Mouse (Mus musculus) cerebellum, postnatal 10 days (tissue): ENCODE results near the gene Fbxo40.
A peak's percentile ranks its signal among the peaks of the same experiment; 100 is the strongest.

Experiments
- DNase-seq, 2 experiments: peaks; one replicate each; pipeline ENCODE4 v3.0.0; 2021; ENCODE audit warnings: mixed read lengths in 2 of 2

Fbxo40 gene

GRCm38 (mm10) chr16:36946459-36947159, 43.7 kb downstream of the Fbxo40 start:
- DNase-seq = no peak

GRCm38 (mm10) chr16:36944895-36945424, 45.3 kb downstream of the Fbxo40 start:
- DNase-seq = peak; percentile 58 to 59

- DNase-seq = no peak
Measured at GRCm38 (mm10) chr16:36943591-36943990, 46.7 kb downstream of the Fbxo40 start.

- DNase-seq = no peak
Measured at GRCm38 (mm10) chr16:36941895-36942294, 48.4 kb downstream of the Fbxo40 start.

GRCm38 (mm10) chr16:36941137-36941727, 49.0 kb downstream of the Fbxo40 start:
- no peak for DNase-seq

GRCm38 (mm10) chr16:36935814-36936213, 54.5 kb downstream of the Fbxo40 start:
- DNase-seq = no peak

- DNase-seq = no peak
Measured at GRCm38 (mm10) chr16:36934841-36935620, 55.2 kb downstream of the Fbxo40 start, which contains the start of gene Hcls1. Gene Hcls1, plus strand, starts transcription at chr16:36934983.

- no peak for DNase-seq
Measured at GRCm38 (mm10) chr16:36934131-36934840, 56.0 kb downstream of the Fbxo40 start.

- no peak for DNase-seq
Measured at GRCm38 (mm10) chr16:36932546-36932945, 57.7 kb downstream of the Fbxo40 start.

- DNase-seq = no peak
Measured at GRCm38 (mm10) chr16:36931976-36932375, 58.3 kb downstream of the Fbxo40 start.

- no peak for DNase-seq
Measured at GRCm38 (mm10) chr16:36931381-36931780, 58.9 kb downstream of the Fbxo40 start.

GRCm38 (mm10) chr16:36930231-36931136, 59.8 kb downstream of the Fbxo40 start:
- no peak for DNase-seq

GRCm38 (mm10) chr16:36929216-36929615, 61.1 kb downstream of the Fbxo40 start:
- no peak for DNase-seq

- no peak for DNase-seq
Measured at GRCm38 (mm10) chr16:36928106-36928500, 62.2 kb downstream of the Fbxo40 start.

GRCm38 (mm10) chr16:36927495-36928105, 62.7 kb downstream of the Fbxo40 start:
- DNase-seq = no peak

GRCm38 (mm10) chr16:36926514-36927447, 63.5 kb downstream of the Fbxo40 start:
- no peak for DNase-seq

- DNase-seq = no peak
Measured at GRCm38 (mm10) chr16:36925797-36926196, 64.5 kb downstream of the Fbxo40 start.

GRCm38 (mm10) chr16:36925351-36925750, 64.9 kb downstream of the Fbxo40 start:
- DNase-seq = no peak

GRCm38 (mm10) chr16:36924312-36924711, 66.0 kb downstream of the Fbxo40 start:
- no peak for DNase-seq

- DNase-seq = no peak
Measured at GRCm38 (mm10) chr16:36921980-36922379, 68.3 kb downstream of the Fbxo40 start.
